Mouse (Mus musculus): ENCODE measurements around the gene Tubal3. TPM values are rescaled to one million over a fixed set of nuclear protein-coding genes. Genes with fewer than 3 reads are reported as not detected.
A peak's percentile ranks its signal among the peaks of the same experiment; 100 is the strongest.
"Not testable (repeated sequence)": the region's sequence is repeated elsewhere in the genome, so short reads cannot be mapped to it uniquely, and the experiment has no call there.

Tubal3 gene
- polyA plus RNA-seq, 1 experiment from 2014 or later, result 0.13 TPM

DNA sequence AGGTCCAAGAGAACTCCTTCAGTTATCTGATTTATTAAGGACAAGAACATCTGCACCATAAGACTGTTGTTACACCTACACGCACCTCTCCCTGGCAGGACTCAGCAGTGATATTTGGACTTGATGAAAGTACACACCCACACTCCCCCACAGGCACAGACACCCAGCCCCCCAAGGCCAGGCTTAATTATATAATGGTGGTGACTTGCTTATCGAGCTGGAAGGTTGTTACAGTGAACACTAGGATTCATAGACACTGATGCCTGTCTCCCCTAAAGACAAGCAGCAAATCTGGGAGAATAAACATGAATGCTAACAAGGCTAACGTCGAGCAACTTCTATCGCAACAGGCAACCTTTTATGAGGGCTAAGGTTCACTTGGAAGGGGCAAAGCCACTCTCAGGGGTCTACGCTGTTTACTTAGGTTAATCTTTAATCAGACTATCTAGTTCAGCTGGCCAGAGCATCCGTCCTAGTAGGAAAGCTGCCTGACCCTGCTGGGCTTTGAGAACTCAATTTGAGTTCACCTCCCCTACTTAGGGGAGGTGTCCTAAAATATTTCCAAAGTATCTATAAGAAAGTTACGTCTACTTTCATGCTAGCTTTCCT is 26.5 kb upstream of the Tubal3 start:
- WGBS, result 47% methylated on average over 8 of the region's 8 CpGs
- Histone ChIP-seq H3K4me1 (ENCODE audit: control insufficient read depth, insufficient read depth, low read length) (peaks cover 12% of the 10 kb centered on the region), H3K4me3 (ENCODE audit: low read length) (peak overlapping the region; percentile 74), H3K36me3 (ENCODE audit: control insufficient read depth, insufficient read depth) (peaks cover 20% of the 10 kb centered on the region), H3K9ac (ENCODE audit: low read length) (peak overlapping the region; percentile 79), H3K9me3 (replicated peaks; ENCODE audit: control insufficient read depth, low read length) (no peaks in the 10 kb centered on the region), H3K4me2 (ENCODE audit: low read depth, low read length) (peak overlapping the region; percentile 69), H3K27me3 (ENCODE audit: control insufficient read depth, insufficient read depth, low read length) (no peaks in the 10 kb centered on the region), H3K27ac (ENCODE audit: low read length) (no peak overlapping the region; the same call in 1 of the 2 replicates)
- ATAC-seq (replicated peaks; ENCODE audit: extremely low read depth, insufficient read depth, low FRiP score), result no peak

DNA sequence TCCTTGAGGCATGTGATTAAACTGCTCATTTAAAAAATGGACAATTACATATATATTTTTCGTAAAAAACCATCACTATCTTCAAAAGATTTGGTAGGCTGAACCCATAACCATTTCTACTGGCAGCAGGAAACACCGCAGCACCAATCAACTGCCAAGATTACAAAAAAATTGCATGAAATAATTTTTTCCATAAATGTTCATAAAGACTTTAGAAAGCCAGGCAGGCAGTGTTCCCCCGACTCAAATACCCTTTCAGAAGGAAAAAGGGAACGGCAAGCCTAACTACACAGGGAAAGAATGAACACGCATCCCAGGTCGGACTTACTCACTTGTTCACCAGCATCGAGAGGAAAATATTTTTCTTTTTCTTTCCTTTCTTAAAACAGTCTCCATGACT is 25.5 kb upstream of the Tubal3 start:
- peaks cover 10% of the 10 kb centered on the region for H3K36me3 ChIP-seq (ENCODE audit: control insufficient read depth, insufficient read depth)
- no peak for ATAC-seq (replicated peaks; ENCODE audit: extremely low read depth, insufficient read depth, low FRiP score)
- H3K27me3 ChIP-seq (ENCODE audit: control insufficient read depth, insufficient read depth, low read length), result no peaks in the 10 kb centered on the region
- H3K4me3 ChIP-seq (ENCODE audit: low read length), result peak overlapping the region; percentile 74
- peak overlapping the region; percentile 69 for H3K4me2 ChIP-seq (ENCODE audit: low read depth, low read length)
- H3K9ac ChIP-seq (ENCODE audit: low read length), result peak overlapping the region; percentile 79
- H3K4me1 ChIP-seq (ENCODE audit: control insufficient read depth, insufficient read depth, low read length), result peaks cover 15% of the 10 kb centered on the region
- H3K27ac ChIP-seq (ENCODE audit: low read length), result no peak overlapping the region
- WGBS, result 13% methylated on average over 7 of the region's 7 CpGs
- no peaks in the 10 kb centered on the region for H3K9me3 ChIP-seq (replicated peaks; ENCODE audit: control insufficient read depth, low read length)

GRCm38 (mm10) chr13:3893126-3893734 is 24.8 kb upstream of the Tubal3 start:
- WGBS, result under 1% methylated on average over 35 of the region's 35 CpGs
- peaks cover 15% of the 10 kb centered on the region for H3K4me1 ChIP-seq (ENCODE audit: control insufficient read depth, insufficient read depth, low read length)
- H3K9me3 ChIP-seq (replicated peaks; ENCODE audit: control insufficient read depth, low read length), result no peaks in the 10 kb centered on the region
- peak overlapping the region; percentile 74 for H3K4me3 ChIP-seq (ENCODE audit: low read length)
- ATAC-seq (replicated peaks; ENCODE audit: extremely low read depth, insufficient read depth, low FRiP score), result peak; percentile 98
- no peaks in the 10 kb centered on the region for H3K27me3 ChIP-seq (ENCODE audit: control insufficient read depth, insufficient read depth, low read length)
- H3K9ac ChIP-seq (ENCODE audit: low read length), result peak overlapping the region; percentile 79
- peaks cover 5% of the 10 kb centered on the region; the same call in 1 of the 2 replicates for H3K36me3 ChIP-seq (ENCODE audit: control insufficient read depth, insufficient read depth)
- peak overlapping the region; percentile 69 for H3K4me2 ChIP-seq (ENCODE audit: low read depth, low read length)
- peak overlapping the region; percentile 68 for H3K27ac ChIP-seq (ENCODE audit: low read length)

- ATAC-seq (replicated peaks; ENCODE audit: extremely low read depth, insufficient read depth, low FRiP score), result no peak
- Histone ChIP-seq H3K4me2 (ENCODE audit: low read depth, low read length) (no peak overlapping the region), H3K9me3 (replicated peaks; ENCODE audit: control insufficient read depth, low read length) (no peaks in the 10 kb centered on the region), H3K27me3 (ENCODE audit: control insufficient read depth, insufficient read depth, low read length) (no peaks in the 10 kb centered on the region), H3K36me3 (ENCODE audit: control insufficient read depth, insufficient read depth) (no peaks in the 10 kb centered on the region), H3K27ac (ENCODE audit: low read length) (no peak overlapping the region), H3K9ac (ENCODE audit: low read length) (no peak overlapping the region), H3K4me1 (ENCODE audit: control insufficient read depth, insufficient read depth, low read length) (peaks cover 12% of the 10 kb centered on the region; the same call in 1 of the 2 replicates), H3K4me3 (ENCODE audit: low read length) (no peak overlapping the region)
- WGBS, result 75% methylated on average over 8 of the region's 8 CpGs
Observed at GRCm38 (mm10) chr13:3894549-3894948, 23.5 kb upstream of the Tubal3 start.

GRCm38 (mm10) chr13:3895397-3895980 is 22.6 kb upstream of the Tubal3 start:
- no peak overlapping the region for H3K4me3 ChIP-seq (ENCODE audit: low read length)
- H3K9ac ChIP-seq (ENCODE audit: low read length), result no peak overlapping the region
- no peak overlapping the region for H3K4me2 ChIP-seq (ENCODE audit: low read depth, low read length)
- no peaks in the 10 kb centered on the region for H3K9me3 ChIP-seq (replicated peaks; ENCODE audit: control insufficient read depth, low read length)
- peaks cover 12% of the 10 kb centered on the region; the same call in 1 of the 2 replicates for H3K4me1 ChIP-seq (ENCODE audit: control insufficient read depth, insufficient read depth, low read length)
- no peak overlapping the region for H3K27ac ChIP-seq (ENCODE audit: low read length)
- ATAC-seq (replicated peaks; ENCODE audit: extremely low read depth, insufficient read depth, low FRiP score), result no peak
- no peaks in the 10 kb centered on the region for H3K36me3 ChIP-seq (ENCODE audit: control insufficient read depth, insufficient read depth)
- WGBS, result 73% methylated on average over 8 of the region's 8 CpGs
- no peaks in the 10 kb centered on the region for H3K27me3 ChIP-seq (ENCODE audit: control insufficient read depth, insufficient read depth, low read length)

DNA sequence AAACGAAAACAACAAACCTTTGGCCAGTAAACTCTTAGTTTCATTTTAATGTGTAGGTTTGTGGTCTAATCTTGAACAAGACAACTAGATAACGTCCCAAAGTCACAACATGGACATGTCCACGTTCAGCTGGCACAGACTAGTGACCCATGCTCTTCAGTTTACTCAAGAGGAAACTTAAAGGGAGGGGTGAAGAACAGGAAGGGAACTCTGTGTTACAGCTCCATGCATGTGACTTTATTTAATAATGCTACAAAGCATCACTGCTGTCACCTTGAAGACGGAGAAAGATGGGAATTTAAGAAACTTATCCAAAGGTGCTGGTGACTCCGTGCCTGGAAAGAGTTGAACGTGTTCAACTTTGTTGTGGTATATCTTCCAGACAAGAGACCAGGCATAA is 22.0 kb upstream of the Tubal3 start:
- 82% methylated on average over 6 of the region's 6 CpGs for WGBS
- Histone ChIP-seq H3K27me3 (ENCODE audit: control insufficient read depth, insufficient read depth, low read length) (no peaks in the 10 kb centered on the region), H3K27ac (ENCODE audit: low read length) (no peak overlapping the region), H3K9ac (ENCODE audit: low read length) (no peak overlapping the region), H3K4me2 (ENCODE audit: low read depth, low read length) (no peak overlapping the region), H3K9me3 (replicated peaks; ENCODE audit: control insufficient read depth, low read length) (no peaks in the 10 kb centered on the region), H3K36me3 (ENCODE audit: control insufficient read depth, insufficient read depth) (no peaks in the 10 kb centered on the region), H3K4me1 (ENCODE audit: control insufficient read depth, insufficient read depth, low read length) (peaks cover 12% of the 10 kb centered on the region; the same call in 1 of the 2 replicates), H3K4me3 (ENCODE audit: low read length) (no peak overlapping the region)
- no peak for ATAC-seq (replicated peaks; ENCODE audit: extremely low read depth, insufficient read depth, low FRiP score)

- no peaks in the 10 kb centered on the region for H3K9me3 ChIP-seq (replicated peaks; ENCODE audit: control insufficient read depth, low read length)
- no peaks in the 10 kb centered on the region for H3K36me3 ChIP-seq (ENCODE audit: control insufficient read depth, insufficient read depth)
- H3K27ac ChIP-seq (ENCODE audit: low read length), result no peak overlapping the region
- 35% methylated on average over 5 of the region's 5 CpGs for WGBS
- ATAC-seq (replicated peaks; ENCODE audit: extremely low read depth, insufficient read depth, low FRiP score), result no peak
- no peak overlapping the region for H3K4me3 ChIP-seq (ENCODE audit: low read length)
- no peak overlapping the region for H3K9ac ChIP-seq (ENCODE audit: low read length)
- H3K4me2 ChIP-seq (ENCODE audit: low read depth, low read length), result no peak overlapping the region
- peaks cover 5% of the 10 kb centered on the region; the same call in 1 of the 2 replicates for H3K4me1 ChIP-seq (ENCODE audit: control insufficient read depth, insufficient read depth, low read length)
- H3K27me3 ChIP-seq (ENCODE audit: control insufficient read depth, insufficient read depth, low read length), result no peaks in the 10 kb centered on the region
Observed at GRCm38 (mm10) chr13:3896913-3897312, 21.2 kb upstream of the Tubal3 start.

- WGBS, result 92% methylated on average over 5 of the region's 5 CpGs
- not testable (repeated sequence) for H3K4me3 ChIP-seq (ENCODE audit: low read length)
Observed at GRCm38 (mm10) chr13:3898202-3898601, 19.9 kb upstream of the Tubal3 start.

DNA sequence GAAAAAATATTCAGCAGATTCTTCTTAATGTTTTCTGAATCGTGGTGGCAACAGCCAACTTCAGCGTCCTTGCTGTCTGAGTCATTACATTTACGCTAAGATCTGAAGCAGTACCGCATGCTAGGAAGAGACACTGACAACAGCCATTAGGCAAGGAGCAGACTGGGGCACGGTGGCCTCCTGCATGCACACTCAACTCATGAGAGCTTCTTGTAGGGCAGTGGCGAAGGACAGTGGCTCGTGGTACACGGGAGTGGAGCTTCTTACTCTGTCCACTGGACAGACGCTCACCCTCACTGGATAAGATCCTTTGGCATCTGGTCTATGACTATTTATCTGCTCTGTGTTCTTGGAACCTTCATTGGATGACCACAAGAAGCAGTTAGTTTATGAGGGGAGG is 18.8 kb upstream of the Tubal3 start:
- no peak overlapping the region for H3K27ac ChIP-seq (ENCODE audit: low read length)
- no peak overlapping the region for H3K4me3 ChIP-seq (ENCODE audit: low read length)
- no peak overlapping the region for H3K4me2 ChIP-seq (ENCODE audit: low read depth, low read length)
- ATAC-seq (replicated peaks; ENCODE audit: extremely low read depth, insufficient read depth, low FRiP score), result no peak
- 84% methylated on average over 9 of the region's 9 CpGs for WGBS
- H3K9me3 ChIP-seq (replicated peaks; ENCODE audit: control insufficient read depth, low read length), result no peaks in the 10 kb centered on the region
- H3K27me3 ChIP-seq (ENCODE audit: control insufficient read depth, insufficient read depth, low read length), result no peaks in the 10 kb centered on the region
- H3K36me3 ChIP-seq (ENCODE audit: control insufficient read depth, insufficient read depth), result peaks cover 3% of the 10 kb centered on the region; the same call in 1 of the 2 replicates
- 0 out of 2 replicates have a peak, but pooled peaks cover 4% of the 10 kb centered on the region for H3K4me1 ChIP-seq (ENCODE audit: control insufficient read depth, insufficient read depth, low read length)
- H3K9ac ChIP-seq (ENCODE audit: low read length), result no peak overlapping the region

More at GRCm38 (mm10) chr13:3898202-3898601, 19.9 kb upstream of the Tubal3 start:
- ATAC-seq (replicated peaks; ENCODE audit: extremely low read depth, insufficient read depth, low FRiP score); H3K9me3 ChIP-seq (replicated peaks; ENCODE audit: control insufficient read depth, low read length); H3K27me3 ChIP-seq (ENCODE audit: control insufficient read depth, insufficient read depth, low read length); H3K9ac ChIP-seq (ENCODE audit: low read length); H3K4me2 ChIP-seq (ENCODE audit: low read depth, low read length); H3K27ac ChIP-seq (ENCODE audit: low read length); H3K36me3 ChIP-seq (ENCODE audit: control insufficient read depth, insufficient read depth); H3K4me1 ChIP-seq (ENCODE audit: control insufficient read depth, insufficient read depth, low read length): not testable (repeated sequence)
